In genomic region chr9:108480813-108481519, GRCm38 (mm10) we compare ENCODE assay signal across 9 mouse cellular contexts. TPM values are rescaled to one million over a fixed set of nuclear protein-coding genes. Genes with fewer than 3 reads are reported as not detected.
DNase-seq lines count a peak whose midpoint lies in the region; ATAC-seq and TF ChIP-seq lines count a peak whose summit lies in the region.
"Had no signal": no experiment of that assay in that cellular context is flagged by ENCODE, and none has a peak within 500 bp of the region (broad histone marks: within the 10 kb centered on the region; RNA-seq: fewer than 3 reads in every experiment).

No protein-coding gene starts in this region.

- 89% methylated on average over 28 of the region's 28 CpGs for WGBS in kidney, embryonic 14.5 days
- WGBS in limb, embryonic 14.5 days, result 89% methylated on average over 28 of the region's 28 CpGs

- H3K36me3 ChIP-seq in kidney, embryonic 14.5 days (ENCODE audit: control insufficient read depth, insufficient read depth, low read length), result peaks cover 46% of the 10 kb centered on the region
- H3K36me3 ChIP-seq in limb, embryonic 14.5 days (ENCODE audit: control insufficient read depth, insufficient read depth, low read length), result peaks cover 50% of the 10 kb centered on the region

- H3K9ac ChIP-seq in kidney, embryonic 14.5 days (ENCODE audit: low read depth, low read length), result no peak overlapping the region
- H3K9ac ChIP-seq in limb, embryonic 14.5 days (ENCODE audit: low read depth, low read length, severe bottlenecking), result peak overlapping the region; percentile 83; the same call in 1 of the 2 replicates

- intact Hi-C loops in left cerebral cortex, postnatal 4 days (cut with DNase I), result no loop called here

- no peak for DNase-seq in kidney, postnatal 10 days
- DNase-seq in limb, embryonic 14.5 days (ENCODE audit: low spot score), result no peak
- no peak for DNase-seq in right cerebral cortex, adult 2 months (ENCODE audit: low spot score in 2 of 2)
- DNase-seq in left cerebral cortex, postnatal 4 days, result no peak
- DNase-seq: cerebellum, adult 8-10 months had no signal

- H3K4me2 ChIP-seq in kidney, embryonic 14.5 days (replicated peaks; ENCODE audit: low read depth, low read length), result peak overlapping the region; percentile 84
- H3K4me2 ChIP-seq in limb, embryonic 14.5 days (replicated peaks; ENCODE audit: low read depth, low read length, severe bottlenecking), result peak overlapping the region; percentile 95

- H3K27ac ChIP-seq in kidney, embryonic 14.5 days (ENCODE audit: low read depth, low read length), result no peak overlapping the region
- no peak overlapping the region for H3K27ac ChIP-seq in brown adipose tissue, adult 24 weeks (replicated peaks; ENCODE audit: low read depth, low read length)
- H3K27ac ChIP-seq in embryonic fibroblast, embryonic 13.5 days (ENCODE audit: insufficient read depth, low read length), result no peak overlapping the region
- H3K27ac ChIP-seq in limb, embryonic 14.5 days (replicated peaks; ENCODE audit: low read depth, low read length), result no peak overlapping the region
- H3K27ac ChIP-seq: macrophage had no signal

- no peak for TF ChIP-seq CTCF in embryonic fibroblast, embryonic 13.5 days (IDR thresholded peaks at IDR 0.05; ENCODE audit: borderline replicate concordance, insufficient read depth, low read length)

- no peak; the same call in 1 of the 2 replicates for TF ChIP-seq POLR2A in embryonic fibroblast, embryonic 13.5 days (IDR thresholded peaks at IDR 0.05; ENCODE audit: low read depth, low read length)
- no peak for TF ChIP-seq POLR2A in limb, embryonic 14.5 days (IDR thresholded peaks at IDR 0.05; ENCODE audit: borderline replicate concordance, extremely low read depth, insufficient read depth, insufficient read length)

- peaks cover 17% of the 10 kb centered on the region for H3K4me1 ChIP-seq in kidney, embryonic 14.5 days (ENCODE audit: control insufficient read depth, insufficient read depth, low read length)
- peaks cover 14% of the 10 kb centered on the region for H3K4me1 ChIP-seq in brown adipose tissue, adult 24 weeks (ENCODE audit: control insufficient read depth, insufficient read depth, insufficient read length, low read length)
- 0 out of 2 replicates have a peak, but pooled peaks cover 6% of the 10 kb centered on the region for H3K4me1 ChIP-seq in embryonic fibroblast, embryonic 13.5 days (ENCODE audit: control insufficient read depth, insufficient read depth, low read length)
- H3K4me1 ChIP-seq in limb, embryonic 14.5 days (ENCODE audit: control insufficient read depth, insufficient read depth, low read length), result peaks cover 14% of the 10 kb centered on the region

- peak overlapping the region; percentile 55; the same call in 1 of the 2 replicates for H3K4me3 ChIP-seq in kidney, embryonic 14.5 days (ENCODE audit: low read length)
- H3K4me3 ChIP-seq in brown adipose tissue, adult 24 weeks (ENCODE audit: insufficient read depth, low read depth, low read length), result peak overlapping the region; percentile 98
- peak overlapping the region; percentile 76 for H3K4me3 ChIP-seq in embryonic fibroblast, embryonic 13.5 days (ENCODE audit: insufficient read depth, low read length)
- H3K4me3 ChIP-seq in limb, embryonic 14.5 days (replicated peaks; ENCODE audit: low read length), result peak overlapping the region; percentile 69

- H3K27me3 ChIP-seq in kidney, embryonic 14.5 days (ENCODE audit: control insufficient read depth, insufficient read depth, low read length), result no peaks in the 10 kb centered on the region
- H3K27me3 ChIP-seq in limb, embryonic 14.5 days (ENCODE audit: control insufficient read depth, insufficient read depth, low read length), result no peaks in the 10 kb centered on the region

- no peak for ATAC-seq in kidney, embryonic 14.5 days (ENCODE audit: low FRiP score, low TSS enrichment)
- no peak for ATAC-seq in limb, embryonic 14.5 days (ENCODE audit: low FRiP score, low read depth)

- no peaks in the 10 kb centered on the region for H3K9me3 ChIP-seq in kidney, embryonic 14.5 days (ENCODE audit: control insufficient read depth, low read length)
- no peaks in the 10 kb centered on the region for H3K9me3 ChIP-seq in limb, embryonic 14.5 days (ENCODE audit: control insufficient read depth, low read length)

RNA-seq across cellular contexts. Expression of gene Lamb2, which starts 1.4 kb away (rescaled TPM):
- 21.5 and 31.9 TPM in 2 replicates for polyA plus RNA-seq in kidney, embryonic 14.5 days (2014; fragmentation: Nextera tagmentation; extraction: Ambion mirVana)
- 19.1 and 38.4 TPM in 2 replicates for polyA plus RNA-seq in brown adipose tissue, adult 24 weeks (2012; ENCODE audit: insufficient read depth, insufficient read length, missing spikeins)
- 118 and 152 TPM in 2 replicates for polyA plus RNA-seq in embryonic fibroblast, embryonic 13.5 days (2011; ENCODE audit: insufficient read length, low read depth, missing spikeins)
- 214 and 236 TPM in 2 replicates for polyA plus RNA-seq in limb, embryonic 14.5 days (2012; rRNA removed)
- 59.0 and 69.4 TPM in 2 replicates for polyA plus RNA-seq in limb, embryonic 14.5 days (2014; fragmentation: Nextera tagmentation; extraction: Ambion mirVana)
- total RNA-seq in left cerebral cortex, postnatal 4 days (2021), result 10 to 100 TPM; 29.2 to 29.9 TPM

RNA-seq across cellular contexts. Expression of gene Usp19, which starts 9.4 kb away (rescaled TPM):
- 45.4 and 69.4 TPM in 2 replicates for polyA plus RNA-seq in kidney, embryonic 14.5 days (2014; fragmentation: Nextera tagmentation; extraction: Ambion mirVana)
- polyA plus RNA-seq in brown adipose tissue, adult 24 weeks (2012; ENCODE audit: insufficient read depth, insufficient read length, missing spikeins), result 35.9 and 48.5 TPM in 2 replicates
- 77.0 and 80.7 TPM in 2 replicates for polyA plus RNA-seq in embryonic fibroblast, embryonic 13.5 days (2011; ENCODE audit: insufficient read length, low read depth, missing spikeins)
- polyA plus RNA-seq in limb, embryonic 14.5 days (2012; rRNA removed), result 160 and 219 TPM in 2 replicates
- polyA plus RNA-seq in limb, embryonic 14.5 days (2014; fragmentation: Nextera tagmentation; extraction: Ambion mirVana), result 59.3 and 66.4 TPM in 2 replicates
- 100 to 1,000 TPM; 111 to 124 TPM for total RNA-seq in left cerebral cortex, postnatal 4 days (2021)

RNA-seq across cellular contexts. Expression of gene Klhdc8b, which starts 19.6 kb away (rescaled TPM):
- 21.6 and 22.9 TPM in 2 replicates for polyA plus RNA-seq in kidney, embryonic 14.5 days (2014; fragmentation: Nextera tagmentation; extraction: Ambion mirVana)
- 4.4 and 6.9 TPM in 2 replicates for polyA plus RNA-seq in brown adipose tissue, adult 24 weeks (2012; ENCODE audit: insufficient read depth, insufficient read length, missing spikeins)
- 6.5 and 8.3 TPM in 2 replicates for polyA plus RNA-seq in embryonic fibroblast, embryonic 13.5 days (2011; ENCODE audit: insufficient read length, low read depth, missing spikeins)
- polyA plus RNA-seq in limb, embryonic 14.5 days (2012; rRNA removed), result 43.1 and 60.6 TPM in 2 replicates
- polyA plus RNA-seq in limb, embryonic 14.5 days (2014; fragmentation: Nextera tagmentation; extraction: Ambion mirVana), result 27.7 and 32.2 TPM in 2 replicates
- total RNA-seq in left cerebral cortex, postnatal 4 days (2021), result 10 to 100 TPM; 32.7 to 37.9 TPM

RNA-seq across cellular contexts. Expression of gene Ccdc71, which starts 20.6 kb away (rescaled TPM):
- 50.7 and 54.7 TPM in 2 replicates for polyA plus RNA-seq in kidney, embryonic 14.5 days (2014; fragmentation: Nextera tagmentation; extraction: Ambion mirVana)
- polyA plus RNA-seq in brown adipose tissue, adult 24 weeks (2012; ENCODE audit: insufficient read depth, insufficient read length, missing spikeins), result 8.2 and 11.6 TPM in 2 replicates
- polyA plus RNA-seq in embryonic fibroblast, embryonic 13.5 days (2011; ENCODE audit: insufficient read length, low read depth, missing spikeins), result 18.3 and 19.8 TPM in 2 replicates
- 29.2 and 34.4 TPM in 2 replicates for polyA plus RNA-seq in limb, embryonic 14.5 days (2012; rRNA removed)
- 45.4 and 49.8 TPM in 2 replicates for polyA plus RNA-seq in limb, embryonic 14.5 days (2014; fragmentation: Nextera tagmentation; extraction: Ambion mirVana)
- 10 to 100 TPM; 44.3 to 45.7 TPM for total RNA-seq in left cerebral cortex, postnatal 4 days (2021)

RNA-seq across cellular contexts. Expression of gene Qars, which starts 26.5 kb away (rescaled TPM):
- 99.1 and 117 TPM in 2 replicates for polyA plus RNA-seq in kidney, embryonic 14.5 days (2014; fragmentation: Nextera tagmentation; extraction: Ambion mirVana)
- polyA plus RNA-seq in brown adipose tissue, adult 24 weeks (2012; ENCODE audit: insufficient read depth, insufficient read length, missing spikeins), result 85.0 and 107 TPM in 2 replicates
- 261 and 263 TPM in 2 replicates for polyA plus RNA-seq in embryonic fibroblast, embryonic 13.5 days (2011; ENCODE audit: insufficient read length, low read depth, missing spikeins)
- 238 and 323 TPM in 2 replicates for polyA plus RNA-seq in limb, embryonic 14.5 days (2012; rRNA removed)
- 108 and 117 TPM in 2 replicates for polyA plus RNA-seq in limb, embryonic 14.5 days (2014; fragmentation: Nextera tagmentation; extraction: Ambion mirVana)
- total RNA-seq in left cerebral cortex, postnatal 4 days (2021), result 100 to 1,000 TPM in 1 of 2 experiments, 10 to 100 TPM in 1; 98.2 to 112 TPM
